Mouse (Mus musculus): ENCODE measurements around the gene Retn. TPM values are rescaled to one million over a fixed set of nuclear protein-coding genes. Genes with fewer than 3 reads are reported as not detected.

The Retn gene
- polyA plus RNA-seq, 1 experiment from 2014 or later = not detected

- H3K9me3 ChIP-seq = no peaks in the 10 kb centered on the region
- no peaks in the 10 kb centered on the region for H3K4me1 ChIP-seq
- no peak within 1 kb of the TSS for H3K9ac ChIP-seq
- no peak within 1 kb of the TSS for H3K4me2 ChIP-seq
- no peak within 1 kb of the TSS for H3K4me3 ChIP-seq
- H3K36me3 ChIP-seq = no peaks in the 10 kb centered on the region
- no peaks in the 10 kb centered on the region for H3K27me3 ChIP-seq
- H3K27ac ChIP-seq = no peak within 1 kb of the TSS
- WGBS = 49% methylated on average over 6 of the region's 6 CpGs
- ATAC-seq (ENCODE audit: insufficient number of reproducible peaks, insufficient read depth, low FRiP score, low TSS enrichment, low read depth) = no peak
Observed at GRCm38 (mm10) chr8:3665507-3665906, 9.9 kb downstream of the Retn start, which contains the start of gene Mcemp1. Gene Mcemp1 (plus strand): TSS chr8:3665754.

GRCm38 (mm10) chr8:3670388-3670787 lies 14.8 kb downstream of the Retn start:
- 80% methylated on average over 2 of the region's 2 CpGs for WGBS
- H3K36me3 ChIP-seq = no peaks in the 10 kb centered on the region
- H3K27ac ChIP-seq = no peak overlapping the region
- H3K9ac ChIP-seq = no peak overlapping the region
- no peaks in the 10 kb centered on the region for H3K27me3 ChIP-seq
- H3K4me1 ChIP-seq = peaks cover 3% of the 10 kb centered on the region; the same call in 1 of the 2 replicates
- no peak for ATAC-seq (ENCODE audit: insufficient number of reproducible peaks, insufficient read depth, low FRiP score, low TSS enrichment, low read depth)
- no peaks in the 10 kb centered on the region for H3K9me3 ChIP-seq
- no peak overlapping the region for H3K4me3 ChIP-seq
- H3K4me2 ChIP-seq = no peak overlapping the region

- Histone ChIP-seq H3K27me3 (no peaks in the 10 kb centered on the region), H3K9me3 (no peaks in the 10 kb centered on the region), H3K9ac (peak within 1 kb of the TSS; percentile 72), H3K4me2 (peak within 1 kb of the TSS; percentile 63), H3K36me3 (no peaks in the 10 kb centered on the region), H3K27ac (peak within 1 kb of the TSS; percentile 68), H3K4me1 (peaks cover 3% of the 10 kb centered on the region; the same call in 1 of the 2 replicates), H3K4me3 (peak within 1 kb of the TSS; percentile 57)
- peak; percentile 85 for ATAC-seq (ENCODE audit: insufficient number of reproducible peaks, insufficient read depth, low FRiP score, low TSS enrichment, low read depth)
- WGBS = 0% methylated on average over 23 of the region's 23 CpGs
Observed at GRCm38 (mm10) chr8:3671980-3672491, 16.5 kb downstream of the Retn start, which contains the start of gene Fcor. Gene Fcor (minus strand): TSS chr8:3672362.

- 40% methylated on average over 3 of the region's 3 CpGs for WGBS
- no peak overlapping the region for H3K9ac ChIP-seq
- H3K4me1 ChIP-seq = peaks cover 16% of the 10 kb centered on the region
- no peak overlapping the region for H3K4me3 ChIP-seq
- no peak overlapping the region for H3K4me2 ChIP-seq
- ATAC-seq (ENCODE audit: insufficient number of reproducible peaks, insufficient read depth, low FRiP score, low TSS enrichment, low read depth) = no peak
- H3K9me3 ChIP-seq = no peaks in the 10 kb centered on the region
- no peak overlapping the region for H3K27ac ChIP-seq
- no peaks in the 10 kb centered on the region for H3K27me3 ChIP-seq
- peaks cover 12% of the 10 kb centered on the region for H3K36me3 ChIP-seq
Observed at GRCm38 (mm10) chr8:3674671-3675070, 19.1 kb downstream of the Retn start.

GRCm38 (mm10) chr8:3676131-3676992 lies 20.8 kb downstream of the Retn start, which contains the start of gene Trappc5:
Gene Trappc5 (plus strand): TSS chr8:3676299.
- no peaks in the 10 kb centered on the region for H3K27me3 ChIP-seq
- peaks cover 15% of the 10 kb centered on the region for H3K4me1 ChIP-seq
- ATAC-seq (ENCODE audit: insufficient number of reproducible peaks, insufficient read depth, low FRiP score, low TSS enrichment, low read depth) = peak; percentile 81
- WGBS = under 1% methylated on average over 61 of the region's 61 CpGs
- H3K9me3 ChIP-seq = no peaks in the 10 kb centered on the region
- H3K4me3 ChIP-seq = peak within 1 kb of the TSS; percentile 77
- peak within 1 kb of the TSS; percentile 99 for H3K9ac ChIP-seq
- peak within 1 kb of the TSS; percentile 91 for H3K27ac ChIP-seq
- peak within 1 kb of the TSS; percentile 86 for H3K4me2 ChIP-seq
- peaks cover 29% of the 10 kb centered on the region for H3K36me3 ChIP-seq

GRCm38 (mm10) chr8:3676993-3677579 lies 21.5 kb downstream of the Retn start:
- peak overlapping the region; percentile 77 for H3K4me3 ChIP-seq
- H3K4me2 ChIP-seq = peak overlapping the region; percentile 86
- no peaks in the 10 kb centered on the region for H3K27me3 ChIP-seq
- peaks cover 12% of the 10 kb centered on the region for H3K4me1 ChIP-seq
- 3% methylated on average over 15 of the region's 15 CpGs for WGBS
- no peaks in the 10 kb centered on the region; the same call in 1 of the 2 replicates for H3K9me3 ChIP-seq
- peak overlapping the region; percentile 91 for H3K27ac ChIP-seq
- H3K9ac ChIP-seq = peak overlapping the region; percentile 99
- H3K36me3 ChIP-seq = peaks cover 34% of the 10 kb centered on the region
- ATAC-seq (ENCODE audit: insufficient number of reproducible peaks, insufficient read depth, low FRiP score, low TSS enrichment, low read depth) = no peak

DNA sequence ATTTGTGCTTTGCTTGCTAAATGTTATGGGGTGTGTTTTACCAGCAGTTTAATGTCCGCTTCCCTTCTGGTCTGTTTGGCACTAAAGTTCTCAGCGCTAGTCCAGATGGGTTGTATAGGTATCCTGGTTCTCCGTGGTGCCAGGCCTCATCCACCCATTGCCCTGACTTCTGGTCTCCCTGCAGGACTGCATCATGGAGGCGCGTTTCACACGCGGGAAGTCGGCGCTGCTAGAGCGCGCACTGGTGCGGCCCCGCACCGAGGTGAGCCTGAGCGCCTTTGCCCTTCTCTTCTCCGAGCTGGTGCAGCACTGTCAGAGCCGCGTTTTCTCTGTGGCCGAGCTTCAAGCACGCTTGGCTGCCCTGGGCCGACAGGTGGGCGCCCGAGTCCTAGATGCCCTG lies 23.3 kb downstream of the Retn start:
- 95% methylated on average over 23 of the region's 23 CpGs for WGBS
- no peak overlapping the region for H3K4me3 ChIP-seq
- H3K27ac ChIP-seq = no peak overlapping the region
- ATAC-seq (ENCODE audit: insufficient number of reproducible peaks, insufficient read depth, low FRiP score, low TSS enrichment, low read depth) = no peak
- H3K27me3 ChIP-seq = no peaks in the 10 kb centered on the region
- no peaks in the 10 kb centered on the region; the same call in 1 of the 2 replicates for H3K9me3 ChIP-seq
- peaks cover 12% of the 10 kb centered on the region for H3K4me1 ChIP-seq
- no peak overlapping the region for H3K4me2 ChIP-seq
- H3K9ac ChIP-seq = no peak overlapping the region
- peaks cover 45% of the 10 kb centered on the region for H3K36me3 ChIP-seq

- Histone ChIP-seq H3K4me2 (no peak overlapping the region), H3K9ac (no peak overlapping the region), H3K9me3 (no peaks in the 10 kb centered on the region; the same call in 1 of the 2 replicates), H3K4me1 (peaks cover 12% of the 10 kb centered on the region), H3K36me3 (peaks cover 45% of the 10 kb centered on the region), H3K4me3 (no peak overlapping the region), H3K27ac (no peak overlapping the region), H3K27me3 (no peaks in the 10 kb centered on the region)
- ATAC-seq (ENCODE audit: insufficient number of reproducible peaks, insufficient read depth, low FRiP score, low TSS enrichment, low read depth) = no peak
- 96% methylated on average over 23 of the region's 23 CpGs for WGBS
Observed at GRCm38 (mm10) chr8:3679236-3679635, 23.7 kb downstream of the Retn start.

GRCm38 (mm10) chr8:3679656-3680055 lies 24.1 kb downstream of the Retn start:
- no peak overlapping the region for H3K27ac ChIP-seq
- H3K9me3 ChIP-seq = no peaks in the 10 kb centered on the region; the same call in 1 of the 2 replicates
- ATAC-seq (ENCODE audit: insufficient number of reproducible peaks, insufficient read depth, low FRiP score, low TSS enrichment, low read depth) = no peak
- H3K4me3 ChIP-seq = no peak overlapping the region
- H3K4me1 ChIP-seq = peaks cover 12% of the 10 kb centered on the region
- H3K36me3 ChIP-seq = peaks cover 45% of the 10 kb centered on the region
- WGBS = 97% methylated on average over 5 of the region's 5 CpGs
- no peak overlapping the region for H3K4me2 ChIP-seq
- H3K9ac ChIP-seq = no peak overlapping the region
- H3K27me3 ChIP-seq = no peaks in the 10 kb centered on the region

DNA sequence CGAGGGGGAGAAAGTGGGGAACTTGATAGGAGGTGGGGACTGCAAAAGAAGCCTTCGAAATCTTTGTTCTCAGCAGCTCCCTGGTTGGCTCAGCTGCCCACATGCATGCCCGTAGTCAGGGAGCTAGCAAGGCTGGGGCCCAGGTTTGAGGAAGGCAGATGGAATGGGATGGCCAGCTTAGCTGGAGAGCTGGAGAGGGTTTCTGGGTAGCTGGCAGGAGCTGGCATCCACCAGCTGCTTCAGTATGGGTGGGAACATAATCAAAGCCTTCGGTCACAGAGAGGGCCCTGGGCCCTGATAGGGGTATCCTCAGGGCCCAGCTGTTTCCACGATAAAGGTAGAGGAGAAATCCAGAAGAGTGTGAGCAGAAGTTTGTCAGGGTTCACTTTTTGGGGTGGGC lies 26.9 kb downstream of the Retn start:
- H3K4me2 ChIP-seq = no peak overlapping the region
- H3K36me3 ChIP-seq = peaks cover 45% of the 10 kb centered on the region
- no peak overlapping the region for H3K9ac ChIP-seq
- H3K27me3 ChIP-seq = no peaks in the 10 kb centered on the region
- peaks cover 9% of the 10 kb centered on the region for H3K4me1 ChIP-seq
- WGBS = 94% methylated on average over 5 of the region's 5 CpGs
- H3K4me3 ChIP-seq = no peak overlapping the region
- no peaks in the 10 kb centered on the region; the same call in 1 of the 2 replicates for H3K9me3 ChIP-seq
- H3K27ac ChIP-seq = no peak overlapping the region
- no peak for ATAC-seq (ENCODE audit: insufficient number of reproducible peaks, insufficient read depth, low FRiP score, low TSS enrichment, low read depth)

DNA sequence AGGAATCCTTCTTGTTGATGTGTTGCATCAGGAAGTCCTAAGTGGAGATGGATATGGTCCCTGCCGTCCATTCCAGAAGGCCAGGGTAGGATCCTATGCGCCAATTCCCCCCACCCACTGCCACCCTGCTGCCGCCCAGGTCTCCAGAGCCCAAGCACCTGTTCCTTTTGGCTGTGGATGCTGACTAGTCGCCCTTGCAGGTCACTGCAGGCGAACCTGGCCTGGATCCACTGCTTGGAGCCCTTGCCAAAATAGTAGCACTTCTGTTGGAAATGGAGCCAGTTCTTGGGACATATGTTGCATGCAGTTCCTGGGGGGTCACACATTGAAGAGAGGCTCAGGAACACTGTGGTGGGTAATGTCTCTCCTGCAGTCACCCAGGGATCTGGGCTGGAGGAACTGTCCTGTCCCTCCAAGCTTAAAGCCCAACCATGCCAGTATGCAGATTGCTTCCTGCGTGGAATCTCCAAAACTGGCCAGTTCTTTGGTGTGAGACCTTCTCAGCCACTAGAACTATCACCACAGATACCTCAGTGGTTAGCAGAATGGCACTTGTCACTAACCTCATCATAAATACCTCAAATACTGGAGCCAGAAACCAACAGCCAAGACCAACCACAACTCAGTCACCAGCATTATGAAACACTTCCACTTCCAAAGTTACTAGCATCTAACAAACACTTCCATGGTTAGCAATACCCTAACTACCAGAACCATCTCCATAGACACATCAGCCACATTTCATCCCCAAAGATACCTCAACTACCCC lies 28.0 kb downstream of the Retn start:
- Histone ChIP-seq H3K27ac (no peak overlapping the region), H3K4me2 (no peak overlapping the region), H3K27me3 (no peaks in the 10 kb centered on the region), H3K36me3 (peaks cover 44% of the 10 kb centered on the region), H3K4me3 (no peak overlapping the region), H3K9ac (no peak overlapping the region), H3K9me3 (no peaks in the 10 kb centered on the region; the same call in 1 of the 2 replicates), H3K4me1 (no peaks in the 10 kb centered on the region; the same call in 1 of the 2 replicates)
- WGBS = 72% methylated on average over 6 of the region's 6 CpGs
- ATAC-seq (ENCODE audit: insufficient number of reproducible peaks, insufficient read depth, low FRiP score, low TSS enrichment, low read depth) = no peak
